In genomic region chr9:71331661-71332060, GRCm38 (mm10) we compare ENCODE assay signal across 29 mouse cellular contexts.
"Had no signal": no experiment of that assay in that cellular context is flagged by ENCODE, and none has a peak within 500 bp of the region (broad histone marks: within the 10 kb centered on the region; RNA-seq: fewer than 3 reads in every experiment).

No protein-coding gene starts in this region.

- ATAC-seq: hindbrain, embryonic 16.5 days; inflammation-experienced regulatory T-cells, adult 6 months; intestine, embryonic 15.5 days; intestine, postnatal 0 days; liver, postnatal 0 days had no signal

- H3K4me2 ChIP-seq: heart, embryonic 11.5 days; heart, embryonic 13.5 days; heart, embryonic 15.5 days; hindbrain, embryonic 12.5 days; hindbrain, embryonic 14.5 days; intestine, embryonic 15.5 days; limb, embryonic 12.5 days; liver, embryonic 11.5 days; liver, embryonic 13.5 days; liver, embryonic 15.5 days had no signal

- H3K9me3 ChIP-seq: heart, embryonic 13.5 days; heart, embryonic 15.5 days; hindbrain, embryonic 12.5 days; intestine, embryonic 15.5 days; limb, embryonic 10.5 days; limb, embryonic 12.5 days; liver, embryonic 13.5 days; liver, embryonic 15.5 days had no signal

- H3K9ac ChIP-seq: heart, embryonic 13.5 days; heart, embryonic 15.5 days; hindbrain, embryonic 12.5 days; hindbrain, embryonic 14.5 days; intestine, embryonic 15.5 days; limb, embryonic 12.5 days; liver, embryonic 13.5 days; liver, embryonic 15.5 days; liver, postnatal 0 days had no signal

- H3K4me3 ChIP-seq: gastrocnemius, adult 2 months; heart, embryonic 13.5 days; heart, embryonic 15.5 days; hindbrain, embryonic 12.5 days; intestine, embryonic 15.5 days; layer of hippocampus, adult 2 months; left cerebral cortex, adult 2 months; limb, embryonic 10.5 days; limb, embryonic 12.5 days; liver, embryonic 13.5 days; liver, embryonic 15.5 days had no signal

- H3K27me3 ChIP-seq: intestine, embryonic 15.5 days; liver, embryonic 13.5 days; liver, embryonic 15.5 days had no signal

- H3K4me1 ChIP-seq: heart, embryonic 13.5 days; heart, embryonic 15.5 days; hindbrain, embryonic 12.5 days; intestine, embryonic 15.5 days; liver, embryonic 13.5 days; liver, embryonic 15.5 days had no signal

- H3K27ac ChIP-seq: gastrocnemius, adult 2 months; heart, embryonic 13.5 days; heart, embryonic 15.5 days; hindbrain, embryonic 12.5 days; hindbrain, embryonic 14.5 days; intestine, embryonic 15.5 days; layer of hippocampus, adult 2 months; left cerebral cortex, adult 2 months; limb, embryonic 10.5 days; limb, embryonic 12.5 days; liver, embryonic 13.5 days; liver, embryonic 15.5 days had no signal

- DNase-seq: gastrocnemius, adult 2 months; gastrocnemius, postnatal 10 days; gastrocnemius, postnatal 25 days; heart, adult 18-20 months; heart, postnatal 14 days; heart, postnatal 36 days; kidney, adult 2 months; kidney, adult 9 months; kidney, postnatal 10 days; kidney, postnatal 25 days; kidney, postnatal 4 days; liver; liver, embryonic 13.5 days; liver, postnatal 0 days had no signal

- H3K36me3 ChIP-seq: heart, embryonic 13.5 days; heart, embryonic 15.5 days; hindbrain, embryonic 12.5 days; intestine, embryonic 15.5 days; limb, embryonic 10.5 days; limb, embryonic 12.5 days; liver, embryonic 13.5 days; liver, embryonic 15.5 days had no signal
